Mouse (Mus musculus) G1E (cell line): ENCODE results near the gene Cdhr2. TPM values are rescaled to one million over a fixed set of nuclear protein-coding genes. Genes with fewer than 3 reads are reported as not detected.
A peak's percentile ranks its signal among the peaks of the same experiment; 100 is the strongest.

Experiments used
- ATAC-seq: 2 replicates; pipeline ENCODE4 v1.8.0; 2016; ENCODE audit warnings: mild to moderate bottlenecking; ENCODE audit not compliant: insufficient number of reproducible peaks, poor library complexity, low FRiP score, severe bottlenecking; ENCODE audit errors: extremely low read depth
- DNase-seq: peaks from one replicate; pipeline ENCODE4 v3.0.0; 2012; ENCODE audit warnings: low spot score
- H3K27me3 ChIP-seq: 2 replicates; pipeline ENCODE4 v1.6.1; 2012; ENCODE audit warnings: mild to moderate bottlenecking, low read length, inconsistent platforms; ENCODE audit not compliant: insufficient read depth
- H3K36me3 ChIP-seq: replicated peaks from 2 replicates; pipeline ENCODE3; 2012; ENCODE audit warnings: mild to moderate bottlenecking, inconsistent platforms
- H3K4me1 ChIP-seq: 2 replicates; pipeline ENCODE4 v1.6.1; 2012; ENCODE audit warnings: low read depth, low read length, inconsistent platforms, mixed read lengths; ENCODE audit not compliant: insufficient read depth
- H3K4me3 ChIP-seq: 2 replicates; pipeline ENCODE4 v1.5.1; 2012; ENCODE audit warnings: low read depth, mild to moderate bottlenecking, inconsistent platforms, low read length, moderate library complexity, mixed read lengths
- H3K9me3 ChIP-seq: replicated peaks from 2 replicates; pipeline ENCODE4 v1.6.1; 2012; ENCODE audit warnings: inconsistent platforms
- CTCF ChIP-seq: IDR thresholded peaks from 2 replicates; pipeline ENCODE4 v1.5.1; 2012; ENCODE audit warnings: low read depth, low read length, inconsistent platforms, mixed read lengths
- GATA1 ChIP-seq: IDR thresholded peaks from 2 replicates; pipeline ENCODE4 v1.6.1; 2012; ENCODE audit warnings: borderline replicate concordance, low read length, inconsistent platforms, mixed read lengths
- GATA2 ChIP-seq: IDR thresholded peaks from 2 replicates; pipeline ENCODE4 v1.6.1; 2012; ENCODE audit warnings: low read depth, low read length, inconsistent platforms, borderline replicate concordance
- POLR2AphosphoS5 ChIP-seq: IDR thresholded peaks from 2 replicates; pipeline ENCODE4 v1.6.1; 2012; ENCODE audit warnings: low read depth, low read length, inconsistent platforms; ENCODE audit not compliant: insufficient replicate concordance
- TAL1 ChIP-seq: conservative IDR thresholded peaks from 2 replicates; pipeline ENCODE4 v1.6.1; 2012; ENCODE audit warnings: low read depth, low read length, inconsistent platforms, mixed read lengths
- polyA plus RNA-seq: library from polyadenylated mRNA; stranded (reverse); fragments of >175 nt; gene quantifications from 2 replicates; pipeline ENCODE4 v1.2.3, GENCODE M21; 2012
- total RNA-seq, 2 experiments: library from RNA; stranded (forward) in 1 of 2; stranded (reverse) in 1 of 2; fragments of 200-1000 nt in 1 of 2; fragments of >200 nt in 1 of 2; fragmentation: Nextera tagmentation in 1 of 2; gene quantifications; 2 replicates each; pipeline ENCODE4 v1.2.3; 2014 to 2017

Cdhr2 gene
- total and polyA plus RNA-seq, 3 experiments, result not detected

GRCm38 (mm10) chr13:54726131-54726530, 24.9 kb downstream of the Cdhr2 start:
- no peak overlapping the region for H3K4me3 ChIP-seq
- DNase-seq (no peak), ATAC-seq (no peak)
- peaks cover 5% of the 10 kb centered on the region for H3K9me3 ChIP-seq
- H3K4me1 ChIP-seq, result no peaks in the 10 kb centered on the region
- H3K27me3 ChIP-seq, result no peaks in the 10 kb centered on the region; the same call in 1 of the 2 replicates
- H3K36me3 ChIP-seq, result no peaks in the 10 kb centered on the region
- no peak for TF ChIP-seq TAL1
- TF ChIP-seq POLR2AphosphoS5, result no peak
- TF ChIP-seq GATA1, result no peak
- no peak for TF ChIP-seq GATA2

DNA sequence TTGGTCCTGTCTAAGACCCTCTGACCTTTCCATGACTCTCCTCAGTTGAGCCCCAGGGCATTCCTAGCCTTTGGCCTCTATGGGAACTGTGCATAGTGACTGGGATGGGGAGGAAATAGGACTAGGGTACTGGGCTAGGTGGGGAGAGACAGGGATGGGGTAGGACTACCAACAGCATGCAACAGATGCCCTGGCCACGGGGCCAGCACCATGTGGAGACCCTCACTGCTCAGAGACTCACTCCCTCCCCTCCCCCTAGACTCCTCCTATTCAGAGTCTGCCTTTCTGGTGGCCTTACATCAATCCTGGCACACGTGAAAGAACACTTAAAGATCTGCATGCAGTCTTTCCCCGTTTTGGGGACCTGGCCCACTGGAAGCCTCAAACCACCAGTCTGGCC, 35.7 kb downstream of the Cdhr2 start:
- Histone ChIP-seq H3K9me3 (peaks cover 10% of the 10 kb centered on the region), H3K36me3 (no peaks in the 10 kb centered on the region), H3K4me1 (no peaks in the 10 kb centered on the region), H3K4me3 (no peak overlapping the region), H3K27me3 (no peaks in the 10 kb centered on the region; the same call in 1 of the 2 replicates)
- no peak for ATAC-seq
- DNase-seq, result no peak
- TF ChIP-seq TAL1 (no peak), GATA1 (no peak), POLR2AphosphoS5 (no peak), GATA2 (no peak), CTCF (no peak)

DNA sequence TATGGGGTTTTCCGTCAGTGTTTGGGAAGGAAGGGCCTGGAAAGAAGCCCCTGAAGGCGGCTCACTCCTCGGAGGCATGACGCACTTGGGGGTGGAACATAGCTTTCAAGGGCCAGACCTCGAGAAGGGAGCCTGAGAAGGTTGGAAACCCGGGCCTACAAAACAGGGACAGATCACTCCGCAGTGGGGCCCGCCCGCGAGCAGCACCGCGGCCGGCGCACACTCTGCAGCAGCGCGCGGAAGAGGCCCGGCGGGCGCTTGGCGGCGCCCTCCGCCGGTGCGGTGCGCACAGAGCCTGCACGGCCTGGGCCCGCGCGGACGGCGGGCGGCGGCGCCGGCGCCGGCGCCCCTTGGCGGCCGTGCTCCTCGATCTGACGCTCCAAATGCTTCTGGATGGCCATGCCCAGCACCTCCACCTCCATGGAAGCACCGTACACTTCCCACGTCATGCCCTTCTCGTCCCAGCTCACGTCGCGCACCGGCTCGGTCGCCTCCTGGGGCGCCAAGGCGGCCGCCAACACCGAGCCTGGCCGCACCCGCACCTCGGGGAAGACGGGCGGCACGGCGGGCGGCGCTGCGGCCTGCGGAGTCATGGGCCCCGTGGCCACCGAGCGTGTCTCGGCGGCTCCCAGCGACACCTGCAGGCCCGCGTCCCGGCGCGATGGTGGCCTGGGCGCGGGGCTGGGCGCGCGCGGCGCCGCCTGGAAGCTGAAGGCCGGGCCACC, 36.4 kb downstream of the Cdhr2 start:
- peaks cover 10% of the 10 kb centered on the region for H3K9me3 ChIP-seq
- DNase-seq, result peak; percentile 28
- no peaks in the 10 kb centered on the region for H3K4me1 ChIP-seq
- no peak for TF ChIP-seq CTCF
- no peak for TF ChIP-seq GATA2
- TF ChIP-seq TAL1, result no peak
- no peak for TF ChIP-seq GATA1
- TF ChIP-seq POLR2AphosphoS5, result no peak
- no peaks in the 10 kb centered on the region for H3K36me3 ChIP-seq
- H3K4me3 ChIP-seq, result no peak overlapping the region; the same call in 1 of the 2 replicates
- H3K27me3 ChIP-seq, result no peaks in the 10 kb centered on the region; the same call in 1 of the 2 replicates
- ATAC-seq, result no peak

GRCm38 (mm10) chr13:54738213-54738601, 36.9 kb downstream of the Cdhr2 start:
- DNase-seq (no peak), ATAC-seq (no peak)
- no peak for TF ChIP-seq GATA2
- no peak for TF ChIP-seq TAL1
- no peak for TF ChIP-seq CTCF
- TF ChIP-seq POLR2AphosphoS5, result no peak
- TF ChIP-seq GATA1, result no peak
- Histone ChIP-seq H3K4me3 (no peak overlapping the region; the same call in 1 of the 2 replicates), H3K9me3 (peaks cover 10% of the 10 kb centered on the region), H3K4me1 (no peaks in the 10 kb centered on the region), H3K27me3 (no peaks in the 10 kb centered on the region; the same call in 1 of the 2 replicates), H3K36me3 (no peaks in the 10 kb centered on the region)

DNA sequence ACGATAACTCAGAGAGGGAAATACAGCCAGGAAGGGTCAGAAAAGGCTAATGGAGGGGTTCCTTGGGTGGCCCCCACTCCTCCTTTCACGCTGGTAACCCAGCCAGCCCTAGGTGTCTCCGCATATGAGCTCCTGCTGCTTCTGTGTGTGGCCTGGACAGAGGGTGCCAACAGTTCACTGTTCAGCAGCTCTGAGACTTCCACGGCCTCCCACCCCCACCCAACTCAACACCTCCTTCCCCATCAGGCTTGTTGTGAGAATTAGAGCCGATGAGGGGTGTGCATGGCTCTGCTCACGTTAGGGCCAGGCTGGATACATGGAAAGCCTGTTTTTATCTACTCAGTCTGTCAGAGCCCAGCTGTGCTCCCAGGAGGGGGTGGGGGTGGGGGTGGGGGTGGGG, 44.8 kb downstream of the Cdhr2 start:
- TF ChIP-seq GATA1, result no peak
- H3K27me3 ChIP-seq, result no peaks in the 10 kb centered on the region
- H3K4me1 ChIP-seq, result peaks cover 5% of the 10 kb centered on the region
- ATAC-seq (no peak), DNase-seq (no peak)
- peaks cover 15% of the 10 kb centered on the region for H3K9me3 ChIP-seq
- H3K4me3 ChIP-seq, result no peak overlapping the region
- H3K36me3 ChIP-seq, result no peaks in the 10 kb centered on the region

DNA sequence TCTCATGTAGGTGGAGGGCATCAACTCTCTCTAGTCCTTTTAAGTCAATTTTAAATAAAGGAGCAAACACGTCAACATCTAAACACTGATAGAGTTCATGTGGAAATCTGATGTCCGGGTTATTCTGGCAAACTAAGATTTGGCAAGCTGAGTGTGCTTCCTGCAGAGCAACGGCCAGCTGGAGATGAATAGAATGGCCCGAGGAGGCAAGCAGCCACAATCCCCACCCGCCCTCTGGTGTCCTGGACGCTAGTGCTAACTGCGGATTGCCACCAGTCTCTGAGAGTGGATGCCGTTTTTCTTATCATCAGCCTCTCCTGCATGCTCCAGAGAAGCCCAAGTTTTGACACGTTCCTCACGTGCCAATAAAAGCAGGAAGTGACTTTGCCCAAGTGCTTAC, 45.6 kb downstream of the Cdhr2 start:
- peaks cover 15% of the 10 kb centered on the region for H3K9me3 ChIP-seq
- TF ChIP-seq TAL1, result no peak
- TF ChIP-seq POLR2AphosphoS5, result no peak
- TF ChIP-seq CTCF, result no peak
- TF ChIP-seq GATA2, result no peak
- no peak for TF ChIP-seq GATA1
- DNase-seq (no peak), ATAC-seq (no peak)
- peaks cover 5% of the 10 kb centered on the region for H3K4me1 ChIP-seq
- no peaks in the 10 kb centered on the region for H3K27me3 ChIP-seq
- H3K4me3 ChIP-seq, result no peak overlapping the region
- no peaks in the 10 kb centered on the region for H3K36me3 ChIP-seq

- no peak for TF ChIP-seq GATA2
- no peak for TF ChIP-seq CTCF
- no peak for TF ChIP-seq POLR2AphosphoS5
- no peak for TF ChIP-seq TAL1
- TF ChIP-seq GATA1, result no peak
- H3K36me3 ChIP-seq, result no peaks in the 10 kb centered on the region
- H3K4me3 ChIP-seq, result no peak overlapping the region
- ATAC-seq, result no peak
- no peak for DNase-seq
- H3K4me1 ChIP-seq, result peaks cover 5% of the 10 kb centered on the region
- H3K27me3 ChIP-seq, result no peaks in the 10 kb centered on the region
- H3K9me3 ChIP-seq, result peaks cover 15% of the 10 kb centered on the region
Measured at GRCm38 (mm10) chr13:54748190-54748589, 46.9 kb downstream of the Cdhr2 start.
